Mouse (Mus musculus) brown adipose tissue, adult 24 weeks (tissue): ENCODE results near the gene Cst13. TPM values are rescaled to one million over a fixed set of nuclear protein-coding genes. Genes with fewer than 3 reads are reported as not detected.
A peak's percentile ranks its signal among the peaks of the same experiment; 100 is the strongest.
"Not testable (repeated sequence)": the region's sequence is repeated elsewhere in the genome, so short reads cannot be mapped to it uniquely, and the experiment has no call there.

Experiments used
- H3K27ac ChIP-seq: fragments of 200-500 bp; replicated peaks from 2 replicates; pipeline ENCODE4 v1.5.1; 2012; ENCODE audit warnings: low read depth, mild to moderate bottlenecking, low read length
- H3K4me1 ChIP-seq: fragments of 200-500 bp; 2 replicates; pipeline ENCODE4 v1.6.1; 2012; ENCODE audit warnings: low read length, mixed read lengths; ENCODE audit not compliant: control insufficient read depth, insufficient read depth, insufficient read length
- H3K4me3 ChIP-seq: fragments of 200-500 bp; 2 replicates; pipeline ENCODE4 v1.5.1; 2012; ENCODE audit warnings: low read depth, mild to moderate bottlenecking, low read length, moderate library complexity; ENCODE audit not compliant: insufficient read depth
- polyA plus RNA-seq: library from polyadenylated mRNA; stranded (reverse); fragments of >200 nt; gene quantifications from 2 replicates; pipeline ENCODE4 v1.2.4, GENCODE M21; 2012; ENCODE audit not compliant: missing spikeins, insufficient read depth, insufficient read length

The Cst13 gene
- not detected in 2 replicates for polyA plus RNA-seq

DNA sequence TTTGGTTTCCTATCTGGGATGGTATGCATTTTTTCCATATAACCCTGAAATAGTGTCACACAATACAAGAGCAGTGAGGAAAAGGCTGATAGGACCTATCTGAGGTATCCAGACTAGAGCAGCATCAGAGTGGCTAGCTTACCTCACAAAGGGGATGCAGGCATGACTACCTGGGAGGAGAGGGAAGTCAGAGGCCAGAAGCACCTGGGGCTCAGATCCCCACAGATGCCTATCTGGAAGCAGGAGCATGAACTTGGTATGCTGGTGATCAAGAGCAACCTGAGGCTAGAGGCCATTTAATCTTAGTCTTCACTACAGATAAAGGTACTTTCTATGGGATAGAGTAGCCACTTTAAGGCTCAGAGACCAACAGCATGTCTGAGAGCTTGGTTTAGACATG is at the start of gene Cst13:
Gene Cst13, plus strand, starts transcription at position 173 of the 400 bp plus-strand sequence.
- Histone ChIP-seq H3K4me3 (no peak within 1 kb of the TSS), H3K27ac (no peak within 1 kb of the TSS), H3K4me1 (no peaks in the 10 kb centered on the region)

DNA sequence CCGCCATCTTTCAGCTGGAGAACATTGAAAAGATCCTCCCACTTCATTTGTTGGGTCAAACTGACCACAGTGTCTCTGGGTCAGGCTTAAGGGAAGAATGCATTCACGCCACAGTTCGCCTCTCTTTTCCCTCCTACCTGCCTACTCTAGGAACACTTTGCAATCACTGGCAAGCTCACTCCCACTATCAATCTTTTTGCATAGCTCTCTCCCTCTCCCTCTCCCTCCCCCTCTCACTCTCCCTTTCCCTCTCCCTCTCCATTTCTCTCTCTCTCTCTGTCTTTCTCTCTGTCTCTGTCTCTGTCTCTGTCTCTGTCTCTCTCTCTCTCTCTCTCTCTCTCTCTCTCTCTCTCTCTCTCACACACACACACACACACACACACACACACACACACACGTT is 48.5 kb upstream of the Cst13 start, which contains the start of gene Cst11:
Gene Cst11, minus strand, starts transcription at position 101 of the 400 bp plus-strand sequence.
- H3K4me3 ChIP-seq, H3K4me1 ChIP-seq, H3K27ac ChIP-seq: not testable (repeated sequence)

DNA sequence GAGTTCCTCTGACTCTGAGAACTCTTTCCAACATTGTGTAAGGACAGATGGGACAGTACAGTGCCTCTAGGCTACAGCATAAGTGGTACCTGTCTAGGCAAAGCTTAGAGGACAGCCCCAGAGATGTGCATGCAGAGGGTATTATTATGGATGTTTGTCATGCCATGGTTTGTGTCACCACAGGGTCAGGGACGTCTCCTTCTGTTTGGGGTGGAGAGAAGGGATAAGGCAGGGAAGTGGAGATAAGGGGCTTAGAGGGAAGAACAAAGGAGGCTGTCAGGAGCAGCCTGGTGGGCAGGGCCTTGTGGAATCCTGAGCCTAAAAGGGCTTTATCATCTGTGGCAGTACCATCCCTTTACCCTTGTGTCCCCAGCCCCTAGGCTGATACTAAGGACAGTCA is 38.2 kb upstream of the Cst13 start, which contains the start of gene 8030411F24Rik:
Gene 8030411F24Rik, plus strand, starts transcription at position 301 of the 400 bp plus-strand sequence.
- Histone ChIP-seq H3K4me1 (no peaks in the 10 kb centered on the region), H3K27ac (no peak within 1 kb of the TSS), H3K4me3 (no peak within 1 kb of the TSS)

DNA sequence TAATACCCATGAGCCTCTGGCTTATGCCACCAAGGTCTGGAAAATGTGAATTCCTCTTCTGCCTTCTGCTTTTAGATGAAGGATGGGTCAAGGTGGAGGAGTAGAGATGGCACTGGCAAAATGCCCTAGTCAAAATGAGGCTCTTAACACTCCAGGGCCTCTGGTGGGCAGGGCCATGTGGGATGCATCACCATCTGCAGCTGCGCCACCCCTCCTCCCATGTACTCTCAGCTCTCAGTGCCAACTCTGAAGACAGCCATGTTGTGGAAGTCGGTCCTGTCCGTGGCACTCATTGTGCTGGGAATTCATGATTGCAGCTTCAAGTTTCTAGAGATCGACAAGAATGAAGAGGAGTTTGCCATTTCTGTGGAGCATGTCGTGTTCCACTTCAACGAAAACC is 30.7 kb upstream of the Cst13 start, which contains the start of gene Cst12:
Gene Cst12, plus strand, starts transcription at position 220 of the 400 bp plus-strand sequence.
- H3K27ac ChIP-seq, result no peak within 1 kb of the TSS
- H3K4me1 ChIP-seq, result no peaks in the 10 kb centered on the region
- no peak within 1 kb of the TSS for H3K4me3 ChIP-seq

DNA sequence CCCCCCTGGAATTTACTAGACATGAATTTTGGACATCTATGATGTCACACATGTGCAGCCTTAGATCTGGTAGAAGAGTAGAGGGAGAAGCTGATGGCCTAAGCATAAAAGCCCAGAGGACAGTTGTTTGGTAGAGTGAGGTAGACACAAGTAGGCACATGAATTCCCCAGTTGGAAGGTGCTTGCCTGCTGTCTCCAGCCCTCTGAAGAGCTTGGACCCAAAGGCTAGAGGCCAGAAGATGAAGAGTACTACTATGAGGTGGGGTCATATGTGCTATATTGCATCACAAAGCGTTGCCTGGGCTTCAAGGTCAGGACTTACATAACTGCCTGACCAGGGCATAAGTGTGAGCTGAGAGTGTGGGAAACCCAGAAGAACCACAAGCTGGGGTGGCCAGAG is 21.4 kb upstream of the Cst13 start, which contains the start of gene Cst8:
Gene Cst8, plus strand, starts transcription at position 301 of the 400 bp plus-strand sequence.
- no peak within 1 kb of the TSS for H3K27ac ChIP-seq
- H3K4me3 ChIP-seq, result no peak within 1 kb of the TSS
- no peaks in the 10 kb centered on the region for H3K4me1 ChIP-seq

DNA sequence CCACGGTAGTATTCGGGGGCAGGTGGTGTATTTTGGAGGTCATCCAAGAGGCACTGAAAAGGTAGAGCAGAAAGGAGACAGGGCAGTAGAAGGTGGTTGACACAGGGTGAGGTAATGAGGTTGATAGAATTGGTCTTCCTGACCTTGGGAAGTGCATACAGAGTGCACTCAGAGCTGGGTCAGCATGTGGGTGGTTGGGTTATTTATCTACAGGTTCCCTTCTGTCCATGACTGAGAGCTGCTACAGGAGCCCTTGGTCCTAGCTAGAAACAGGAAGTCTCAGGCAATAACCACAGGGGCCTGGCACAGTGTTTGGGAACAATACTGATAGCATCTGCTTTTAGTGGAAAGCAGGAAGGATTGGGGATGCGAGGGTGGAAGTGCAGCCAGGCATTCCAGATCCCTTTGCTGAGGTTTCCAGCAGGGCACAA is 18.4 kb upstream of the Cst13 start:
- Histone ChIP-seq H3K4me1 (no peaks in the 10 kb centered on the region), H3K4me3 (no peak overlapping the region), H3K27ac (no peak overlapping the region)

DNA sequence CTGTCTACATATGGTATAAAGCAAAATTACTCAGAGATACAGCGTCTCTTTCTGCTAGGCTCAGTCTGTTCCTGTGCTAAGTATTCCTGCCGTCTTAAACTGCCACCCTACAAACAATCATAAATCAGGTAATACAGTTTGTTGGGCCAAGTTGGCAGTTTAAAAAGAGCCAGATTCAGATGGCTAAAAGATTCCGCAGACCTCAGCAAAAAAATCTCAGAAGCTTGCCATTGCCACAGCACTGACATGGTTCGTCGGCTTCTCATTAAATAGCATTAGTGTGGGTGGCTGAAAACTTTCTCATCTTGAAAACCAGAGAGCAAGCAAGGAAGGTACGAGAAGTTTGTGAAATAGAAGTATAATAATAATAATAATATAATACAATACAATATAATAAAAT is 13.2 kb upstream of the Cst13 start:
- H3K27ac ChIP-seq, result no peak overlapping the region
- no peaks in the 10 kb centered on the region for H3K4me1 ChIP-seq
- H3K4me3 ChIP-seq, result no peak overlapping the region

DNA sequence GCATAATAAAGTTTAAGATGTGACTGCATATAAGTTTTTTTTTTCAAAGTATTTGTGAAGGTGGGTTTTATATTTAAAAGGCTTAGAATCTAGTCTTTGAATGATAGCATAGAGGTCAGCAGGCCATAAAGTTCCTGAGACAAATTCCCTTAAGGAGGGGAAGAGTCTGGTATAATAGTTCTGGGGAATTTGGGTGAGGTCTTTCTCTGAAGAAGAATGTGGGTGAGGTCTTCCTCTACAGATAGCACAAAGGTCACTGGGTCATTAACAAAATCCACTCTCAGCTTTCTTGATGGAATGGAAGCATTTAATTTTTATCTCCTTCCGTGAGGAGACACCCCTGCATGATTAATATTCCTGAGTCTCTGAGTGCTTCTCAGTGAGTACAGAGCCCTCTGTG is 6.1 kb downstream of the Cst13 start:
- Histone ChIP-seq H3K4me1 (no peaks in the 10 kb centered on the region), H3K27ac (no peak overlapping the region), H3K4me3 (no peak overlapping the region)

DNA sequence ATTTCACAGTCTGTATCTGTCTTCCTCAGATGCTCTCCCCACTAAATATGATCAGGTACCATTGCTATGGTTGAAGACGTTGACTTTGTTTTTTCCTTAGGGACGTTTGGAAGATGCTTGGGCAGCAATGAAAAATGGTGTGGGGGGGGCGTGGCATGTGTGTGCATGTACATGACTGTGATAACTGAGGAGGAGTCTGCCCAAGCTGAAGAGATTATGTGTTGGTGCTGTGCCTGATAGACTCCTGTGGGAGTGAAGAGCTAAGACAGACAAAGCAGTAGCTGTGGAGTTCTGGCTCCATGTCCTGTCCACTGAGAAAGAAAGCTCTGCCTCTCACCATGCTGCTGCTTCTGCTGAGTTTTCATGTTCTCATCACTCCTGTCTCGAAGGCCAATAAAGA is 15.0 kb downstream of the Cst13 start, which contains the start of gene Cst9:
Gene Cst9, plus strand, starts transcription at position 236 of the 400 bp plus-strand sequence.
- H3K4me3 ChIP-seq, result no peak within 1 kb of the TSS
- H3K4me1 ChIP-seq, result no peaks in the 10 kb centered on the region
- H3K27ac ChIP-seq, result no peak within 1 kb of the TSS

DNA sequence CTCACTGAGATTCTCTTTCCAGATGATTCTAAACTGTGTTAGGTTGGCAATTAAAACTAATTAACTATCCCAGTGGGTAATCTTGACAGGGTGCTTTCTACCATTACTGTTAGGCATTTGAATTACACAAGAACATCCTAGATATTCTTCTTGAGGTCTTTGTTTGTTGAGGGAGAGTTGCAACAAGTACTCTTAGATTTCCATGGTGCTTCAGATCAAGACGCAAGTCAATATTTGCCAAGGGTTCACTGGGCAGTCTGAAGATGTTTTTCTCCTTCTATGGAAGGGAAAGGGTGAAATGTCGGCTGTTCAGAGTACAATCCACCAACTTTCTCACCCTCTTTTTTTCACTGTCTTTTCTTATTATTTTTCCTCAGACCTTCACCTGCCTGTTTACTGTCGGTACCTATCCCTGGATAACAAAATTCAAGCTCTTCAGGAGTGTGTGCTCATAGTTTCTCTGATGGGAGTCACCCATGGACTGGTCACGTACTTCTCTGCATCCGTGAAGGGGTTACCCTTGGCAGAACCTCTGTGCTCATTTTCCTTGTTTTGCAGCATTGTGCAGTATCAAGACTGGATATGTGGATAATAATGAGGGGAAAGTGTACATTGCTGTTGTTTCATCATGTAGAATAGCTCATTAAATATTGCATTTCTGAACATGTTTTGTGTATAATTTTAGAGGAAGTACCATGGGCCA is 18.3 kb downstream of the Cst13 start:
- H3K4me1 ChIP-seq, result no peaks in the 10 kb centered on the region
- no peak overlapping the region for H3K4me3 ChIP-seq
- no peak overlapping the region for H3K27ac ChIP-seq

DNA sequence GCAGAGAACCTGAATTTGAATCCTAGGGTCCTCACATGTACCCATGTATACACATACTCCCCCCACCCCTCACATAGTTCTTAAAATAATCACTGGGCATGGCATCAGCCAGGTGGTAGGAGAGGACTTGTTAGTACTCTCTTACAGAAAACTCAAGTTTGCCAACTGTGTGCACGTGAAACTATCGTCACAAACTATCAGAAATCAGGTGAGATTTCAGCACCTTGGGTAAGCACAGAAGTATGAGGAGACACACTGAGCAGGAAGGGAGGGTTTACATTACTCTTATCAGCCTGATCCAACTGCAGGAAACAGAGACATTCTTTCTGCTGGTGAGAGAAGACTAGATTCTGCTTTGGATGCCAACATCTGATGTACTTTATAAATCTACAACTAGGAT is 19.3 kb downstream of the Cst13 start:
- H3K4me3 ChIP-seq, result no peak overlapping the region
- no peak overlapping the region for H3K27ac ChIP-seq
- no peaks in the 10 kb centered on the region for H3K4me1 ChIP-seq

DNA sequence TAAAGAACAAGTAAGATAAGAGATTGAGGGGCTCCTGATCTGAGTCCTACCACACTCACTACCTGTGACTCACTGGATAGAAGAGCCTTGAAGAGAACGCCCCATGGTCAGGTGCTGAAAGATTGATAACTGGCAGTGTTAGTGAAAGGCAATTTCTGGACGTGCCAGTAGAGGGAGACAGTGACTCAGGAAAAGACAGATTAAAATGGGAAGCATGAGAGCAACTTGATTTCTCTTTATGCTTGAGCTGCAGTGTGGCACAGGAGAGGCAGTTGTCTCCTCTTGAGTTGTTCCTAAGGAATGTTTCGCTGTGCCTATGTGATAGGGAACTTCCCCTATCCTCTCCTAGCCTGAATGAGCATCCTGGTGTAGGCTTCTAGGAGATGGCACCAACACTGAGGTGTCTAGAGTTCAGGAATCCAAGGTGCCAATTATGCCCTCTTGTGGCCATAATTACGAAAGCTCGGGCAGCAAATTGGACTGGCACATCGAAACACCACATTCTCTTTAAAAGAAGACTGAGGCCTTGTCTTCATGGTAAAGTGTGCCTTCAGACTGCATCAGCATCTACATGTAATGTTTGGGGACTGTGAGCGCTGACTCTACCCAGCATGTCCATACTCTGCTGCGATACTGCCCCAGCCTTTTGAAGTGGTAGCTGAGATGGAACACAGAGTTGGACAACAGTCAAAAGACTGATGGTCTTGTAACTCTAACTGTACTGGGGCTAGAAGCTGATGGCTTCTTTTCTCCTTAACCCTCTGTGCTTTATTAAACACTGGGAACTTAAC is 31.4 kb downstream of the Cst13 start:
- Histone ChIP-seq H3K4me3 (peak overlapping the region; percentile 34; the same call in 1 of the 2 replicates), H3K4me1 (peaks cover under 1% of the 10 kb centered on the region; the same call in 1 of the 2 replicates), H3K27ac (no peak overlapping the region)

DNA sequence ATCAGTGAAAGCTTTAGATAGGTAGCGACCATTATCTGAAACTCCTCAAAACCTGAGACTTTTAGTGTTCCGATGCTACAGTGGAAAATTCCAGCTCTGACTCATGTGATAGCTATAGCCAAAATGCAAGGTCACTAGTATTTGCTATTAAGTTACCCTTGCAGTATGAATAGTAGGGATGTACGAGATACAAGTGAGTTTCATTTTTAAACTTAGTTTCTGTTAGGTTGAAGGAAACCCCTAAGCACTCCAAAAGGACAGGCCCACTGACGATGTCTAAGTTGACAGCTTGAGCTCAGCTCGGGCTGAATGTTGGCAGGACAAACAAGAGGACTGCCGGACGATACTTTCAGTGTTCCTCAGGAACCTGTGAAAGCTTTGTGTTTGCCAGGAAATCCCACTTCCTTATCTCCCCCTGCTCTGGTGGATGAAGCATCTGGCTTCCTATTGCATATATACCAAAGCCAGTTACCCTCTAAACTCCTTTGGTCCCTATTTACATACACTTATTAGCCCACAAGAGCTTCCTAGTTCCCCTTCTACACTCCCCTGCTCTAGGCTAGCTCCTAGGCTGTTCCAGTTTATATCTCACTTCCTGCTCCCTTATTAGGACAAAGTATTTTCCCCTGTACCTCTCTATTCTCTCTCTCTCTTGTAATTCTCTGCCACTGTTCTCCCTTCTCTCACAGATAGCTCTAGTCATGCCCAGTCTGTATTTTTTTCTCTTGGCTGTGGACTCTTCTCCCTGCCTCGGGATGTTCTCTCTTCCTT is 36.9 kb downstream of the Cst13 start:
- peak overlapping the region; percentile 81 for H3K27ac ChIP-seq
- peaks cover 2% of the 10 kb centered on the region; the same call in 1 of the 2 replicates for H3K4me1 ChIP-seq
- H3K4me3 ChIP-seq, result peak overlapping the region; percentile 43

DNA sequence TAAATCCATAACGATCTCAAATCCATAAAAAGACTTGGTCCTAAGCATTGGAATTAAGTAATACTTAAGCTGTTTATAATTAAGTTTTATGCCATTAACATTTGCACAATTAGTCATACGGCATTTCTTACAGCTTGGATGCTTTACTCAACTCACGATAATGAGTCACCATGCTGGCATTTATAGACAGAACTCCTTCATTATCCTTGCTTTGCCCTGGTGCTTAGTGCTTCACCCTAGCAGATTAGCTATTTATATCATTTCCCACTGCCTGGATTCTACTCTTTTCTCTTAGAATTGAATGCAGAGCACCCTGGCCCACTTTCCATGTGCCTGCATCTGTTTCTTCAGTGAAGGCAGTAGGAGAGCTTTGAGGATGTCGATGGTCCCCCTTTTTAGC is 37.6 kb downstream of the Cst13 start:
- no peak overlapping the region for H3K27ac ChIP-seq
- no peak overlapping the region for H3K4me3 ChIP-seq
- peaks cover 2% of the 10 kb centered on the region; the same call in 1 of the 2 replicates for H3K4me1 ChIP-seq

DNA sequence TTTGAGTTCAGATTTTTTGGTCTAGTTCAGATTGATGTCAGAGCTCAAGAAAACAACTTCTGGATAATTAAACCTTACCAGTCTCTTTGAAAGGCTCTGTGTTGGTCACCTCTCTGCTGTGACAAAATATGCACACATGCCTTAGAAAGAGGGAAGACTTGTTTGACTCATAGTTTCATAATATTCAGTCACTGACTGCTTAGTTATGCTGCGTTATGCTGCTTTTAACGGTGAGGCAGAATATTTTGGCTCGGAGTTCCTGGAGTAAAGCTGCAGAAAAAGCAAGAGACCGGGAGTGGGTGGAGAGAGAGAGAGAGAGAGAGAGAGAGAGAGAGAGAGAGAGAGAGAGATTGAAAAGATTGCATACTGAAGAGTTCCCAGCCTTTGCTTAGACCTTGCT is 41.1 kb downstream of the Cst13 start:
- Histone ChIP-seq H3K4me3 (no peak overlapping the region), H3K27ac (peak overlapping the region; percentile 44), H3K4me1 (peaks cover 10% of the 10 kb centered on the region)
